Mouse (Mus musculus) hindbrain, embryonic 14.5 days (tissue): Measurements from ENCODE around the gene Pcdh18. TPM values are rescaled to one million over a fixed set of nuclear protein-coding genes. Genes with fewer than 3 reads are reported as not detected.

Experiments
- ATAC-seq: fragments of 200-750 bp; cut with Nextera tagmentation; 2 replicates; pipeline ENCODE4 v1.8.0; 2017; ENCODE audit warnings: moderate number of reproducible peaks, mild to moderate bottlenecking, moderate TSS enrichment, moderate library complexity; ENCODE audit not compliant: low FRiP score
- DNase-seq: peaks from one replicate; pipeline ENCODE4 v3.0.0-alpha.2; 2015; ENCODE audit warnings: low spot score
- H3K27ac ChIP-seq: fragments of 300-500 bp; sonication (generic); 2 replicates; pipeline ENCODE4 v1.5.1; 2014; ENCODE audit warnings: mild to moderate bottlenecking, moderate library complexity
- H3K27me3 ChIP-seq: fragments of 300-500 bp; sonication (generic); 2 replicates; pipeline ENCODE4 v1.6.1; 2014; ENCODE audit warnings: mild to moderate bottlenecking, low read length, mixed read lengths; ENCODE audit not compliant: control insufficient read depth, insufficient read depth
- H3K36me3 ChIP-seq: fragments of 300-500 bp; sonication (generic); replicated peaks from 2 replicates; pipeline ENCODE4 v1.6.1; 2014; ENCODE audit not compliant: control insufficient read depth, insufficient read depth
- H3K4me1 ChIP-seq: fragments of 300-500 bp; sonication (generic); replicated peaks from 2 replicates; pipeline ENCODE4 v1.6.1; 2014; ENCODE audit warnings: antibody characterized with exemption, low read length, mixed read lengths; ENCODE audit not compliant: control insufficient read depth, insufficient read depth
- H3K4me2 ChIP-seq: fragments of 300-500 bp; sonication (generic); replicated peaks from 2 replicates; pipeline ENCODE4 v1.6.1; 2014; ENCODE audit warnings: mild to moderate bottlenecking, moderate library complexity
- H3K4me3 ChIP-seq: fragments of 300-500 bp; sonication (generic); replicated peaks from 2 replicates; pipeline ENCODE4 v1.5.1; 2014; ENCODE audit warnings: mild to moderate bottlenecking, low read length
- H3K9ac ChIP-seq: fragments of 300-500 bp; sonication (generic); 2 replicates; pipeline ENCODE4 v1.6.1; 2014
- H3K9me3 ChIP-seq: fragments of 300-500 bp; sonication (generic); 2 replicates; pipeline ENCODE4 v1.6.1; 2016; ENCODE audit warnings: low read length; ENCODE audit not compliant: control insufficient read depth
- WGBS: fragments of 180-500 bp; shearing (Covaris S2); extraction: QIAGEN DNeasy Blood & Tissue Kit; methylation state at CpG from one replicate; pipeline ENCODE4 v1.1.7; 2014; 5-methylcytosine and 5-hydroxymethylcytosine counted together
- polyA plus RNA-seq: library from polyadenylated mRNA; unstranded; fragments of >200 nt; fragmentation: Nextera tagmentation; extraction: Ambion mirVana; gene quantifications from 2 replicates; pipeline ENCODE4 v1.2.1, GENCODE M21; 2014

Pcdh18 gene
- polyA plus RNA-seq, result 35.6 and 38.2 TPM in 2 replicates

- Histone ChIP-seq H3K27ac (peak within 1 kb of the TSS; percentile 82), H3K4me3 (peak within 1 kb of the TSS; percentile 55), H3K4me1 (peaks cover 32% of the 10 kb centered on the region), H3K9me3 (no peaks in the 10 kb centered on the region), H3K4me2 (peak within 1 kb of the TSS; percentile 73), H3K27me3 (no peaks in the 10 kb centered on the region), H3K36me3 (no peaks in the 10 kb centered on the region), H3K9ac (peak within 1 kb of the TSS; percentile 72)
- ATAC-seq, result peak; percentile 93
- WGBS, result under 1% methylated on average over 43 of the region's 43 CpGs
- DNase-seq, result peak; percentile 82
Measured at GRCm38 (mm10) chr3:49756870-49757625, at the start of gene Pcdh18. Gene Pcdh18, minus strand, starts transcription at chr3:49757325.

GRCm38 (mm10) chr3:49806823-49807222, 49.7 kb upstream of the Pcdh18 start:
- Histone ChIP-seq H3K4me1 (no peaks in the 10 kb centered on the region), H3K36me3 (no peaks in the 10 kb centered on the region), H3K4me2 (no peak overlapping the region), H3K27ac (no peak overlapping the region), H3K4me3 (no peak overlapping the region), H3K9ac (no peak overlapping the region), H3K9me3 (no peaks in the 10 kb centered on the region), H3K27me3 (no peaks in the 10 kb centered on the region)
- ATAC-seq, result no peak
- no peak for DNase-seq
- WGBS, result 55% methylated on average over 2 of the region's 2 CpGs

GRCm38 (mm10) chr3:49805511-49805910, 48.4 kb upstream of the Pcdh18 start:
- H3K27ac ChIP-seq, result no peak overlapping the region
- DNase-seq (no peak), ATAC-seq (no peak)
- no peak overlapping the region for H3K4me2 ChIP-seq
- no peak overlapping the region for H3K9ac ChIP-seq
- no peaks in the 10 kb centered on the region for H3K4me1 ChIP-seq
- no peaks in the 10 kb centered on the region for H3K36me3 ChIP-seq
- WGBS, result 45% methylated on average over 1 of the region's 1 CpGs
- no peaks in the 10 kb centered on the region for H3K9me3 ChIP-seq
- H3K4me3 ChIP-seq, result no peak overlapping the region
- no peaks in the 10 kb centered on the region for H3K27me3 ChIP-seq

GRCm38 (mm10) chr3:49788296-49788695, 31.2 kb upstream of the Pcdh18 start:
- WGBS, result 25% methylated on average over 2 of the region's 2 CpGs
- Histone ChIP-seq H3K9ac (no peak overlapping the region), H3K4me1 (peaks cover 6% of the 10 kb centered on the region), H3K4me3 (no peak overlapping the region), H3K27me3 (no peaks in the 10 kb centered on the region), H3K9me3 (no peaks in the 10 kb centered on the region), H3K4me2 (no peak overlapping the region), H3K36me3 (no peaks in the 10 kb centered on the region), H3K27ac (0 out of 2 replicates have a peak overlapping the region, but pooled peaks have one; percentile 14)
- DNase-seq, result no peak
- no peak for ATAC-seq

- H3K27ac ChIP-seq, result peak overlapping the region; percentile 14; the same call in 1 of the 2 replicates
- peaks cover 6% of the 10 kb centered on the region for H3K4me1 ChIP-seq
- DNase-seq, result no peak
- H3K9me3 ChIP-seq, result no peaks in the 10 kb centered on the region
- H3K9ac ChIP-seq, result no peak overlapping the region
- ATAC-seq, result no peak
- 44% methylated on average over 4 of the region's 4 CpGs for WGBS
- no peaks in the 10 kb centered on the region for H3K36me3 ChIP-seq
- no peaks in the 10 kb centered on the region for H3K27me3 ChIP-seq
- H3K4me2 ChIP-seq, result no peak overlapping the region
- no peak overlapping the region for H3K4me3 ChIP-seq
Measured at GRCm38 (mm10) chr3:49787719-49788118, 30.6 kb upstream of the Pcdh18 start.

- ATAC-seq, result peak; percentile 89
- DNase-seq, result no peak
- WGBS, result 6% methylated on average over 3 of the region's 3 CpGs
Measured at GRCm38 (mm10) chr3:49768992-49769738, 12.0 kb upstream of the Pcdh18 start.

GRCm38 (mm10) chr3:49762711-49763110, 5.6 kb upstream of the Pcdh18 start:
- Histone ChIP-seq H3K36me3 (no peaks in the 10 kb centered on the region), H3K27me3 (no peaks in the 10 kb centered on the region), H3K4me1 (0 out of 2 replicates have a peak, but pooled peaks cover 3% of the 10 kb centered on the region), H3K27ac (no peak overlapping the region), H3K9me3 (no peaks in the 10 kb centered on the region), H3K4me3 (no peak overlapping the region), H3K4me2 (no peak overlapping the region), H3K9ac (no peak overlapping the region)
- DNase-seq, result no peak
- 65% methylated on average over 5 of the region's 5 CpGs for WGBS
- no peak for ATAC-seq

More at GRCm38 (mm10) chr3:49768992-49769738, 12.0 kb upstream of the Pcdh18 start:
- Histone ChIP-seq H3K9ac (no peak overlapping the region), H3K27ac (no peak overlapping the region), H3K27me3 (no peaks in the 10 kb centered on the region), H3K9me3 (no peaks in the 10 kb centered on the region), H3K36me3 (no peaks in the 10 kb centered on the region), H3K4me3 (no peak overlapping the region), H3K4me2 (no peak overlapping the region), H3K4me1 (0 out of 2 replicates have a peak, but pooled peaks cover 8% of the 10 kb centered on the region)

- no peak for ATAC-seq
- Histone ChIP-seq H3K9ac (no peak overlapping the region), H3K27me3 (no peaks in the 10 kb centered on the region), H3K4me3 (no peak overlapping the region), H3K36me3 (no peaks in the 10 kb centered on the region), H3K9me3 (no peaks in the 10 kb centered on the region), H3K4me2 (no peak overlapping the region), H3K27ac (no peak overlapping the region), H3K4me1 (0 out of 2 replicates have a peak, but pooled peaks cover 3% of the 10 kb centered on the region)
- DNase-seq, result no peak
Measured at GRCm38 (mm10) chr3:49761971-49762370, 4.8 kb upstream of the Pcdh18 start.

GRCm38 (mm10) chr3:49757626-49758019, 498 bp upstream of the Pcdh18 start:
- H3K4me1 ChIP-seq, result peaks cover 26% of the 10 kb centered on the region
- H3K4me3 ChIP-seq, result peak overlapping the region; percentile 55
- H3K36me3 ChIP-seq, result no peaks in the 10 kb centered on the region
- H3K9ac ChIP-seq, result peak overlapping the region; percentile 72; the same call in 1 of the 2 replicates
- no peaks in the 10 kb centered on the region for H3K9me3 ChIP-seq
- WGBS, result 1% methylated on average over 6 of the region's 6 CpGs
- peak overlapping the region; percentile 82 for H3K27ac ChIP-seq
- H3K4me2 ChIP-seq, result peak overlapping the region; percentile 73
- H3K27me3 ChIP-seq, result no peaks in the 10 kb centered on the region
- ATAC-seq (no peak), DNase-seq (peak; percentile 50)
